Mouse (Mus musculus) testis, postnatal 14 days (tissue): ENCODE data around the gene Ciz1.
A peak's percentile ranks its signal among the peaks of the same experiment; 100 is the strongest.

ENCODE experiments used
- DNase-seq: peaks from one replicate; pipeline ENCODE4 v3.0.0; 2021; ENCODE audit warnings: low spot score

Gene Ciz1

GRCm38 (mm10) chr2:32352151-32353006, at the start of gene Ciz1:
Gene Ciz1 (plus strand): TSS chr2:32352327.
- no peak for DNase-seq

- no peak for DNase-seq
Measured at GRCm38 (mm10) chr2:32302952-32303351, 49.2 kb upstream of the Ciz1 start.

- DNase-seq = no peak
Measured at GRCm38 (mm10) chr2:32304145-32304832, 47.8 kb upstream of the Ciz1 start.

DNA sequence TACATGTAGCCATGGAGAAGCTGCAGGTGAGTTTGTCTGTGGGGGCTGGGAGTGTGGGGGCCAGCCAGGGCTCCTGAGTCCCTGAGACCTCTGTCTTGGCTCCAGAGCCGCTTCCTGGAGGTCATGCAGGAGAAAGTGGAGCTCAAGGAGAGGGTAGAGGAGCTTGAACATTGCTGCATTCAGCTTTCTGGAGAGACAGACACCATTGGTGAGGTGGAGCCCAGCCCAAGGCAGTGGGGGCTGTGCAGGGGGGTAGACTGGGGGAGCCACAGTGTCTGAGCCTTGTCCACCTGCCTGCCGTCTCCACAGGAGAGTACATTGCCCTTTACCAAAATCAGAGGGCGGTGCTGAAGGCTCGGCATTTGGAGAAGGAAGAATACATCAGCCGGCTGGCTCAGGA, 46.5 kb upstream of the Ciz1 start:
- DNase-seq = no peak

GRCm38 (mm10) chr2:32306176-32306575, 46.0 kb upstream of the Ciz1 start:
- no peak for DNase-seq

DNA sequence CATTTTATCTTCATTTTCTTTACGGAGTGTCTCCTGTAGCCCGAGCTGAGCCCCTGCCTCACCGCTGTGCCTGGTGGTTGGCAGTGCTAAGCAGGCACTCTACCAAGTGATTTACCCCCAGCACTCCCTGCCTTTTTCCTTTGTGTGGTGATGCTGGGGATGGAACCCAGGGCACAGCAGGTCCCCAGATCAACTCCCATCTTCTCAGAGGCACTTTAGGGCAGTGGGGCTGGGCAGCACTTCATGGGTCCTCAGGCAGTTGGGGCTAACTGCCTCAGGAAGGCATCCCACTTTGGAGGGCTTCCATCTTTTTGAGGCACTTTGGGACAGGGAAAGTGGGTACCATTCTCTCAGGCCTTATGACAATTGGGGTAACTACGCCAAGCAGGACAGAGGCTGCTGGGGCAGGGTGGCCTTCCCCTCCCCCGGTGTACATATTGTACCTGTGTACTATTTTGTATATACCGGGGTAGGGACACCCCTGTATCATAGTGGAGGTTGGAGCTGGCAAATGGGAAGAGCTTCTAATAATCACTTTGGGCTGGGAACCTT, 44.8 kb upstream of the Ciz1 start:
- no peak for DNase-seq

- no peak for DNase-seq
Measured at GRCm38 (mm10) chr2:32307941-32308760, 44.0 kb upstream of the Ciz1 start.

GRCm38 (mm10) chr2:32308870-32309568, 43.1 kb upstream of the Ciz1 start:
- DNase-seq = no peak

GRCm38 (mm10) chr2:32310096-32310845, 41.9 kb upstream of the Ciz1 start:
- no peak for DNase-seq

GRCm38 (mm10) chr2:32311443-32312317, 40.4 kb upstream of the Ciz1 start:
- DNase-seq = no peak

DNA sequence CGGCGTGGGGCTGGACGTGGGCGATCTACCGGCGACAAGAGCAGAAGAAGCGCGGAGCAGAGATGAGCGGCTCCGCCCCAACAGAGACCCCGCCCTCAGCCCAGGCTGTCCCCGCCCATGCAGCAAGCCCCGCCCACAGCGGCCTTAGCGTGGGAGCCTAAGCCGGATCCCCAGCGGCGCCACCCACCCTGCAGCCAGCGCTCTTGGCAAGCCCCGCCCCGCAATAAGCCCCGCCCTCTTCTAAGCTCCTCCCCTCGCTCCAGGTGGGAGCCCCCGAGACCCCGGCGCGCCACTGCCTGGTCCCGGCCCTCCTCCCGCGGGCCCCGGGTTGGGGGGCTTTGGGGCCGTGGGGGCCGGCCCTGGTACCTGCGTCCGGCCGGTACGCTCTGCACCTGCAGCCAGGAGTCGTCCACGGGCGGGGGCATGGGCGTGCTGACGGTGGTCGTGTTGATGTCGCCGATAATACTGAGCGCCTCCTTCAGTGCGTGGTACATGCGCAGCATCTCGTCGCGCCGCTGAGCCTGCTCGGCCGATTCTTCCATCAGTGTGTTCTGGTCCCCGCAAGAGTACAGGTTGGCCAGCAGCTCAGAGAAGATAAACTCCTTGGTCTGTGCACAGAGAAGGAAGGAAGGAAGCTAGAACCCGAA, 39.7 kb upstream of the Ciz1 start:
- DNase-seq = peak; percentile 92

- DNase-seq = no peak
Measured at GRCm38 (mm10) chr2:32314831-32315230, 37.3 kb upstream of the Ciz1 start.

DNA sequence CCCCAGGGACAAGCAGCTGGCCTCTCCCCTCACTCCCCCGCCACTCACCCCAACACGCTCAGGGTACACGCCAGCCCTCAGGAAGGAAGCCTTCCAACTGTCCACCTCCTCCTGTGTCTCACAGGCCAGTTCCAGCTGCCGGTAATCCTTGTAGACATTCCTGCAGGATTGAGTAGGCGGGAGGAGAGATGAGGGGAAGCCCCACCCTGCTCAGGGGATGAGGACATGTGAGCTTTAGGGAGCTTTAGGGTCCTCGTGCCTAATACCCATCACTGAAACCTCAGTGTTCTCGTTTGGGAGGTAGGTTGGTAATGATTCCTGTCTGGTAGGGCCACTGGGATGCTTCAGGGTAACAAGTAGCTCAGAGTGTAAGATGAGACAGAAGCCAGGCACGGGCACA, 36.4 kb upstream of the Ciz1 start:
- peak; percentile 51 for DNase-seq

- no peak for DNase-seq
Measured at GRCm38 (mm10) chr2:32316887-32317656, 35.1 kb upstream of the Ciz1 start.

DNA sequence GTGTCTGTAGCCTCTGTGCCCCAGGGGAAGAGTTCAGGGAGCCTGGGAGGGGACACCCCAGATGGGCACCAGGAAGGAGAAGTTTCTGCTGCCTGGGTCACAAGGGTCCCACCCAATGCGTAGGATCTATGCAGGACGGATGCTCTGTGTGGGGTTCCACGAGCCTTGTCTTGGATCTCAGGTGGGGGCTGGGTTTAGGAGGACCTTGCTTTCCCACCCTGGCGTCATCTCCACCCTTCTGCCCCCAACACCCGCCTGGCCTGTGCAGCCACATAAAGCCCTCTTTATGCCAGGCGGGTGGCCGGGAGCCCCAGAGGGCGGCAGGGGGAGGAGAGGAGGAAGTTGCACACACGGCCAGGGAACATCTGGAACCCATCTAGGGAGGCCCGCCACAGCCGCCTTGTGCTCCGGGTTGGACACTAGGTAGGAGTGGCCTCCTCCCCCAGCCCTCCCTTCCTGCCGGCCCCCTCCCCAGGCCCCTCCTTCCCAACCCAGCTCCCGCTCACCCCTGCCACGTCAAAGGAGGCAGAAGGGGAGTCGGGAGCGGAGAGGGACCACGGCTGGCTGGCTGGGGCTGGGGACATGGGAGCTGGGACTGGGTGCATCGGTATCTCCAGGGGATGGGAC, 34.2 kb upstream of the Ciz1 start:
- DNase-seq = peak; percentile 73

GRCm38 (mm10) chr2:32318709-32319585, 33.2 kb upstream of the Ciz1 start:
- DNase-seq = no peak
